Mouse (Mus musculus) bone marrow, adult 2 months (tissue): ENCODE measurements around the gene Defb21. TPM values are rescaled to one million over a fixed set of nuclear protein-coding genes. Genes with fewer than 3 reads are reported as not detected.

Experiments
- H3K27ac ChIP-seq: fragments of 200-500 bp; 2 replicates; pipeline ENCODE4 v1.5.1; 2012; ENCODE audit warnings: low read depth, mild to moderate bottlenecking, control low read depth, inconsistent platforms, low read length; ENCODE audit not compliant: control insufficient read depth, poor library complexity, insufficient read depth
- H3K4me1 ChIP-seq: fragments of 200-500 bp; 2 replicates; pipeline ENCODE4 v1.6.1; 2011; ENCODE audit warnings: low read length; ENCODE audit not compliant: control insufficient read depth, insufficient read depth
- H3K4me3 ChIP-seq: fragments of 200-500 bp; replicated peaks from 2 replicates; pipeline ENCODE3; 2011; ENCODE audit warnings: mild to moderate bottlenecking, low read depth, low read length, control low read depth; ENCODE audit not compliant: control insufficient read depth
- CTCF ChIP-seq: fragments of 200-500 bp; IDR thresholded peaks from 2 replicates; pipeline ENCODE4 v1.5.1; 2011; ENCODE audit warnings: low read length, control low read depth; ENCODE audit not compliant: control insufficient read depth, insufficient read depth
- POLR2A ChIP-seq: fragments of 200-500 bp; IDR thresholded peaks from 2 replicates; pipeline ENCODE4 v1.6.1; 2011; ENCODE audit warnings: low read depth, mild to moderate bottlenecking, control low read depth, low read length, borderline replicate concordance; ENCODE audit not compliant: control insufficient read depth
- WGBS: fragments of 180-500 bp; shearing (Covaris S2); methylation state at CpG from one replicate; pipeline ENCODE4 v1.1.7; 2018; 5-methylcytosine and 5-hydroxymethylcytosine counted together
- polyA plus RNA-seq: library from polyadenylated mRNA; stranded (reverse); fragments of >200 nt; gene quantifications from 2 replicates; pipeline ENCODE4 v1.2.4, GENCODE M21; 2011; ENCODE audit warnings: low replicate concordance; ENCODE audit not compliant: missing spikeins, insufficient read depth, insufficient read length

The Defb21 gene
- polyA plus RNA-seq = not detected in 2 replicates

- no peak within 1 kb of the TSS for H3K4me3 ChIP-seq
- H3K27ac ChIP-seq = no peak within 1 kb of the TSS
- no peaks in the 10 kb centered on the region for H3K4me1 ChIP-seq
- peak; percentile 45 for TF ChIP-seq CTCF
- TF ChIP-seq POLR2A = no peak
- WGBS = 58% methylated on average over 11 of the region's 11 CpGs
Observed at GRCm38 (mm10) chr2:152572114-152572794, at the start of gene Defb21. Gene Defb21, plus strand, starts transcription at chr2:152572744.

- Histone ChIP-seq H3K27ac (no peak within 1 kb of the TSS), H3K4me1 (no peaks in the 10 kb centered on the region; the same call in 1 of the 2 replicates), H3K4me3 (no peak within 1 kb of the TSS)
- TF ChIP-seq CTCF = no peak
- no peak for TF ChIP-seq POLR2A
- 57% methylated on average over 13 of the region's 13 CpGs for WGBS
Observed at GRCm38 (mm10) chr2:152539944-152540710, 32.4 kb upstream of the Defb21 start, which contains the start of gene Defb29. Gene Defb29, minus strand, starts transcription at chr2:152540098.

- H3K4me1 ChIP-seq = no peaks in the 10 kb centered on the region; the same call in 1 of the 2 replicates
- no peak overlapping the region for H3K27ac ChIP-seq
- H3K4me3 ChIP-seq = no peak overlapping the region
- 20% methylated on average over 9 of the region's 9 CpGs for WGBS
- no peak for TF ChIP-seq CTCF
- no peak for TF ChIP-seq POLR2A
Observed at GRCm38 (mm10) chr2:152541979-152542378, 30.6 kb upstream of the Defb21 start.

GRCm38 (mm10) chr2:152542897-152543296, 29.6 kb upstream of the Defb21 start:
- Histone ChIP-seq H3K4me1 (no peaks in the 10 kb centered on the region; the same call in 1 of the 2 replicates), H3K27ac (no peak overlapping the region), H3K4me3 (no peak overlapping the region)
- WGBS = 67% methylated on average over 2 of the region's 2 CpGs
- no peak for TF ChIP-seq CTCF
- TF ChIP-seq POLR2A = no peak

GRCm38 (mm10) chr2:152543478-152543877, 29.1 kb upstream of the Defb21 start:
- TF ChIP-seq CTCF (no peak), POLR2A (no peak)
- no peaks in the 10 kb centered on the region; the same call in 1 of the 2 replicates for H3K4me1 ChIP-seq
- H3K4me3 ChIP-seq = no peak overlapping the region
- 80% methylated on average over 4 of the region's 4 CpGs for WGBS
- no peak overlapping the region for H3K27ac ChIP-seq

GRCm38 (mm10) chr2:152544691-152545090, 27.9 kb upstream of the Defb21 start:
- Histone ChIP-seq H3K4me1 (no peaks in the 10 kb centered on the region; the same call in 1 of the 2 replicates), H3K27ac (no peak overlapping the region), H3K4me3 (no peak overlapping the region)
- 12% methylated on average over 4 of the region's 4 CpGs for WGBS
- peak; percentile 6; the same call in 1 of the 2 replicates for TF ChIP-seq CTCF
- TF ChIP-seq POLR2A = no peak

- H3K27ac ChIP-seq = no peak overlapping the region
- 78% methylated on average over 5 of the region's 5 CpGs for WGBS
- no peak overlapping the region for H3K4me3 ChIP-seq
- TF ChIP-seq CTCF = no peak
- TF ChIP-seq POLR2A = no peak
- H3K4me1 ChIP-seq = no peaks in the 10 kb centered on the region
Observed at GRCm38 (mm10) chr2:152548124-152548523, 24.4 kb upstream of the Defb21 start.

- no peak overlapping the region for H3K27ac ChIP-seq
- 16% methylated on average over 16 of the region's 16 CpGs for WGBS
- H3K4me3 ChIP-seq = no peak overlapping the region
- TF ChIP-seq CTCF (peak; percentile 42; the same call in 1 of the 2 replicates), POLR2A (no peak)
- no peaks in the 10 kb centered on the region for H3K4me1 ChIP-seq
Observed at GRCm38 (mm10) chr2:152553774-152554423, 18.6 kb upstream of the Defb21 start.
